Mouse (Mus musculus): ENCODE data around the gene Manf. TPM values are rescaled to one million over a fixed set of nuclear protein-coding genes. Genes with fewer than 3 reads are reported as not detected.

Gene Manf
- total RNA-seq, 2 experiments from 2014 or later: 314 to 358 TPM

Other genes with a start within 250 kb of the Manf start
- gene Grm2, start 235.9 kb downstream of the Manf start, total RNA-seq (2021): not detected
- 100 to 1,000 TPM; 109 to 149 TPM for gene Tex264, start 206.1 kb downstream of the Manf start, total RNA-seq (2021)
- 10 to 100 TPM; 20.4 to 25.2 TPM for gene Rad54l2, start 102.8 kb downstream of the Manf start, total RNA-seq (2021)
- gene Dcaf1, start 70.1 kb downstream of the Manf start, total RNA-seq (2021): 10 to 100 TPM; 32.8 to 34.5 TPM
- 10 to 100 TPM; 22.6 to 28.9 TPM for gene Rbm15b, start 4.6 kb downstream of the Manf start, total RNA-seq (2021)

Data from adrenal gland, postnatal 36 days (tissue).